Mouse (Mus musculus) megakaryocyte, embryonic 14.5 days (primary cell): ENCODE measurements around the gene Tns2.

Experiments used
- FLI1 ChIP-seq: IDR thresholded peaks from 2 replicates; pipeline ENCODE4 v1.6.1; 2012; ENCODE audit warnings: low read length, inconsistent platforms, mixed read lengths
- GATA1 ChIP-seq: IDR thresholded peaks from 3 replicates; pipeline ENCODE4 v1.6.1; 2012; ENCODE audit warnings: mixed read lengths, low read length, inconsistent platforms, borderline replicate concordance

DNA sequence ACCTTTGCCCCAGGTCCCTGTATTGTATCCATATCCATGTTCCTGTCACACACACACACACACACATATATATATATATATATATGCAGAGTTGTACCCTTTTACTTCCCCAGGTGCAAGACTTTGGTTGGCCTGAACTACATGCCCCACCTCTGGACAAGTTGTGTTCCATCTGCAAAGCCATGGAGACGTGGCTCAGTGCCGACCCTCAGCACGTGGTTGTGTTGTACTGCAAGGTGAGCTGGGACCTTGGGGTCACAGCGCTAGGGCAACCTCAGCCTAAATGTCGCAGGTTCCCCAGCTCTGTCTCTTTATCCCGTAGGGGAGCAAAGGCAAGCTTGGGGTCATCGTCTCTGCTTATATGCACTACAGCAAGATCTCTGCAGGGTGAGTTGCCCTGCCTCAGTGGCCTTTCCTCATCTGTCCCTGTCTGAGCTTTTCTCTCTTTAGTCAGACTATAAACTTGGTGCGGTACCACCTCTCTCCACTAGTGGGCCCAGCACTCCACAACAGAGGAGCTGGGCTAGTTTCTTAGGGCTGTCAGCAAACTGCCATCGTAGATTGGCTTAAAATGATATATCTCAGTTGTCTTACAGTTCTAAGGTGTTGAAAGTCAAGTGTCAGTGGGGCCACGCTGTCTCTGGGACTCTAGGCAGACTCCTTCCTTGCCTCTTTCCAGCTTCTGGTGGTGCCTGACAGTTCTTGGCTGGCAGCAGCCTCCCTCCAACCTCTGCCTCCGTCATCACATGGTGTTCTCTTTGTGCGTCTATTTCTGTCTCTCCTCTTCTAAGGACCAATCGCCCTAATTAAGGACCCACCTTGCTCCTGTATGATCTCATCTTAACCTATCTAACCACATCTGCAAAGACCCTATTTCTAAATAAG is 7.7 kb downstream of the Tns2 start:
- TF ChIP-seq GATA1 = no peak
- no peak for TF ChIP-seq FLI1
